Mouse (Mus musculus) right cerebral cortex, postnatal 25 days (tissue): ENCODE measurements around the gene Sf3a1.

Source experiments
- DNase-seq: peaks from one replicate; pipeline ENCODE4 v3.0.0; 2022

The Sf3a1 gene

DNA sequence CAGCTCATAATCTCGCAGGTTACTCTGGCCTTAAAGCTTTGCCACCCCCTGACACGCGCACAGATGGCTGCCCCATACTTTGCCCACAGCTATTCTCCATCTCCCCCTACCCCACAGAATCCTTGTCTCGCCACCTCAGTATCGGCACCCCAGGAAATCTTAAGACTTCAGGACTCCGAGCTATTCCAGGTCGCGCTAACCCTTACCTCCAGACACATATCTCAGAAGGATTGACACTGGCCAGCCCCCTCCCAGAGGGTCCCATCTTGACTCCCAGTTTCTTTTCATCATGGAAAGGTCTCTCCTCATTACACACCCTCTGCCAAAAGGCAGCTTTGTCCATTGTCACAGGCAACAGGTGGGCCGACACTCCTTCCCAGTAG lies 27.2 kb downstream of the Sf3a1 start:
- no peak for DNase-seq

DNA sequence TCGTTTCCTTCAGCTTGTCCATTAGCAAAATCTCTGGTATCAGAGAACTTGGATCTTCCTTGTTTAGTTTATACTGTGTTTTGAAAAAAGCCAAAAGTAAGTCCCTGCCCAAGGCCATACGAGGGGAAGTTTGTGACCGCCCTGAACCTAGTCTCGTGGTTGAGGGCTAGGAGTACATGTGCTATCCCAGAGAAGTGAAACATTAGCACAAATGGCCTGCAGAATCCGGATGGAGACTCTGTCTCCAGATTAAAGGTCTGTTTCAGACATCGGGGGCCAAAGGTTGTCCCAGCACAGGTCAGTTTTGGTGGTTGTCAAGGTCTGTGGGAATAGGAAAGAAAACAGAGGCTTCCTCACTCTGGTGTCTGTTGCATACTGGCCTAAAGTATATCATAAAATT lies 29.0 kb downstream of the Sf3a1 start:
- no peak for DNase-seq

DNA sequence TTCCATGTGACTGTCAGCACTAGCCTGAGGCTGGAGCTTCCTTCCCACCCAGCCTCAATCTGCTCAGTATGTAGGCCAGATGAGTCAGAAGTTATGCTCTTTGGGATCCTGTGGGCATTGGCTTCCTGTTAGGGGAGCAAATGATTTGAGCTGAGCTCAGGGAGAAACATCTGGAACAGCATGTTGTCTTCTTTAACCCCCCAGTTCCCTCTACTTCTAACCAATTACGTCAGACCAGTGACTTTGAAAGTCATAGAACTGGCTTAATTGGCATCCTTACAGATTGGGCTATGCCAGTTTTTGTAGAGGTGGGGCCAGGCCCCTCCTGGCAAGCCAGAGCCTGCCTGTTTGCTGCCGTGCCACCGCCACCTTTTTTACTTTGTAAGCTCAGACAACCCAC lies 30.5 kb downstream of the Sf3a1 start:
- no peak for DNase-seq

DNA sequence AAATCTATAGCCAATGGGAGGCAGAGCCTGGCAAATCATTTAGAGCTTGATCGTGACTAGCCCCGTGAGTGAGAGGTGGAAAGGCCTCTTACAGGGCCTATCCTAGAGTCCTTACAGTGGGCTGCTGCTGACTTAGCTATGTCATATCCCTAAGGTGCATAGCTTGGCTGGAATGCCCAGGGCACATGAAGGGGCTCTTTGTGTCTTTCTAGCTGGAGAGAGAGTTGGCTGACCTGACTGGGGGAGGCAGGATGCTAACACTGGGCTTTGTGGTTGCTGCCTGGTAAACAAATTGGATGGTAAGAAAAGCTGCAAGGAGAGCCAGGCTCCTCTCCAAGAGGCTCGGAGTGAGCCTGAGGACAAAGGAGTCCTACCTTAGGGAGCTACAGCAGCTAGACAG lies 32.6 kb downstream of the Sf3a1 start:
- DNase-seq, result no peak

DNA sequence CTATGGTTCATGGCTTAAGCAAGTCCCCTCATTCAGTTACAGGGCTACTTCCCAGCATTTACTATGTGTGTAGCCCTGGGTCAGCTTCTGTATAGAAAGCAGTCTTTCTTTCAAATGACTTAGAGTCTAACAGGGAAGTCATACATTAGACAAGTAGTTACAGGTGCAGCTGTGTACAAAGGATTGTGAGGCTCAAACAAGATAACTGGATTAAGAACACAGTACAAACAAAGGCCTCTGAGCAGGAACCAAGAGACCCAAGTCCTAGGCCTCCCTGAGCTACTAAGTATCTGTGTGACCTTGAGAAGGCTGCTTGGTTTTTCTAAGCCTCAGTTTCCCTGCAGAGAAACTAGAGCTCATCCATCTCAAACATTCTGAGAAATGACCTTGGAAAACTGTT lies 33.3 kb downstream of the Sf3a1 start:
- no peak for DNase-seq

DNA sequence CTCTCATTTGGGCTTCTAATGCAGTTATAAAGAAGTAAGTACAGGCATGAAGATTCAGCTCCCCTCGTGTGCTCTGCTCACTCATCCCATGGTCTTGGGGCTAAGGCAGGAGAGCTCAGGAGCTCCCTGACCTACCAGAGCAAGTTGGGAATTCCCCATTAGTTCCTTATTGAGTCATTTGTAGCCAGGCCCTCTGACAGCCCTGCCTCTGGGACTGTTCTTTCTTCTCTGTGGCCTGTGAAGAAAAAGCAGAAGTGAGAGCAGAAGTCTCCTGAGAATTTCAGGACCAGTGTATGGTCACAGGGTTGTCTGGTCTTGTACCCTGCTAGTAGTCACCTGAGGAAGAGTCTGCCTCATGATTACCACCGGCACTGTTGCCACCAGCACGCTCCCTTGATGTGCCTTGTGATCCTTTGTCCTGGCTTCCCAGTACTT lies 35.5 kb downstream of the Sf3a1 start:
- DNase-seq, result no peak

DNA sequence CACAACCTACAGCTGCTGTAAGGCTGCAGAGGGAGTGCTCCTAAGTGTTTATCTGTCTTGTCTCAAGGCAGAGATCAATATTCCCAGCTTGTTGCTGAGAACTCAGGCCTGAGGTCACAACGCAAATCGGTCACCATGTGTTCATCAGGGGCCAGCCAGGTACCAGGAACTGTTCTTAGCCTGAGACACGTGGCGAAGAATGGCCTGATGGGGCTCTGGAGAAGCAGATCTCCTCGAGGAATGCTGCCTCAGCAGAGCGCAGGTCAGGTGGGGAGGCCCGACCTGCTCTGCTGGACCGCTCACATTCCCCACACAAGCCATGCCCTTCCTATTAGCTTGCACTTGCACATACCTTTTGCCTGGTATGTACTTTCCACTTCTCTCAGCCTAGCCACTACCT lies 36.5 kb downstream of the Sf3a1 start:
- DNase-seq, result no peak

DNA sequence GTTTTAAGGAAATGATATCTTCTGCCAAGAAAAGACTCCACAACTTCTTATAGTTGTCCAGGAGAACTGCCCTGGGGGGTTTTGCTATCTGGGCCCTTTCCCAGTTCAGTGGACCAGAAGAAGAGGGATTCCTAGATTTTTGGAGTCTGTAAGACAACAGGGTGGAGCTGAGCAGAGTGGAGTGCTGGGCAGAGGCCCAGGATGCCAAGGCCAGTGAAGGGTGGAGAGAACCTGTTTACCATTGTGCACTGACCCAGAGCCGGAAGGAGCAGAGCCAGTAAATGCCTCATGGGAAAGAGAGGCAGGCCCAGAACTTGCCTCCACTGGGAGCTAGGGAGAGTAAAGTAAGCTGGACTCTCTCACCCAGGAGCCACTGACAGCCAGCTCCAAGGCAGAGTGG lies 37.5 kb downstream of the Sf3a1 start:
- no peak for DNase-seq

DNA sequence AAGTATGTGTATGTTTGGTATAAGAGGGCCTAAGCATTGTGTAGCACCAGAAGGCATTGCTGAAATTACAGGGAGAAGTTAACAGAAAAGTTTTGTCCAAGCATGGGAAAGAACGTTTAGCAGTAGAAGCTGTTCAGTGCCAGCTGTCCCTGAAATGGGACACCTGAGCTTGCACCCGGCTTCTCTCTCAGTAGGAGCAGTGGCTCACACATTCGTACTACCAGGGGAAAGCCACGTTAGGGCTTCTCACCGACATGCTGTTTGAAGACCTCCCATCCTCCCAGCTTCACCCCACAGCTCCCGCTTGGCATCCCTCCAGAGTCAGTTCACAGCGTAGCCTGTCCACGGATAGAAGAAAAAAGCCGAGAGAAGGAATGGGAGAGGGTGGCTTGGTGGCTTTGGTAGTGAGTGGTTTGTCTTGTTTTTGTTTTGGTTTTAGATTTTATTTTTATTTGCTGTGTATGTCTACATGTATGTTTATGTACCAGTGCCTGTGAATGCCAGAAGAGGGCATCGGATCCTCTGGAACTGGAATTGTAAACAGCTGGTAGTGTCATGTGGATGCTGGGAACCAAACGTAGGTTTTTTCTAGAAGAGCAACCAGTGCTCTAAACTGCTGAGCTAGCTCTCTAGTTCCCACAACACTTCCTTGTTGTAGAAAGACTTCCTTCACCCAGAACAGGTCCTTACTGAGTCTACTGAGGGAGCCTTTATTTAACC lies 42.0 kb downstream of the Sf3a1 start:
- no peak for DNase-seq

DNA sequence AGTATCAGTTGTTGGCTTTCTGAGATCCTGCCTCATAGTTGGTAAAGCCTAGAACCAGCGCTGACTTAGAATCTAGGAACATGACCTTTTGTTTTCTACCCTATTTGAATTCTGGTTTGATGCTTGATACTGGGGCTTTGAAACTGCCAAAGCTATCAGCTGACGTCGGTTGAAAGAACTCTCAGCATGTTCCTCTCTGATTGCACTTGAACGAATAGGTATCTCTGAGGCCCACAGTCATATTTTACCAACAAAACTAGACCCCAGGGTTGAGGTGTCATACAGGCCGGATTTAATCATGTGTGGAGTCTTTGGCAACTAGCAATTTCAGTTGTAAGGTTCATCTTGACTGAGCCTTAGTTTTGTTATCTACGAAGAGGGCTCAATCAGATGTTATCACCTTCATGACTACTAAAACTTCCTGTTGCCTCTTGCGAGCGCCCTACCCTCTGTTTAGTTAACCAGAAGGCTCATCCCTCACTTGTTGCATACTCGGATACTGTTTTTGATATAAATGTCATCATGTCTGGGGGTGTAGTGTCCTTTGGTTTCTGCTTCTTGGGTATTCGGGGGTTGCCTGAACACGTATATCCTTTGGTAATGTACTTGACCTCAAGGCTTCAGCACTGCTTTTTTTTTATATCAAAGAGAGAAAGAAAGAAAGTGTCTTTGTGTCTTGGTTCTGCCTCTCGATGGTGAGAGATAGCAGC lies 43.0 kb downstream of the Sf3a1 start:
- no peak for DNase-seq

DNA sequence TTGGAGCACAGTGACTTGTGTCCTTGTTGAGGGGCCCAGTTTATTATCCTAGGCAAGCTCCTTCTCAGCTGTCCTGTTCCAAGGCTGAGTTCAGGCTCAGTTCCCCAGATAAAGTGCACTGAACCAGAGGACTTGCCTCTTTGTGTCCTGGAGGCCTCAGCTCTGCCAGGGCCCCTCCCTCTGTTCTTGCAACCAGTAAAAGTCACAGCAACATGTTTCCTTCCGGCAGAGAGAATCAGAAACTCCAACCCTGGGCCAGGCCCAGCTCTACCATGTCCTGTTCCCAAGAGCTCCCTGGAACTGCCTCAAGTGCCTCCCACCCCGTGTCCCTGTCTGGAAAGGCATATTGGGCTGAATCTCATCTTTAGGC lies 43.5 kb downstream of the Sf3a1 start:
- DNase-seq, result no peak

DNA sequence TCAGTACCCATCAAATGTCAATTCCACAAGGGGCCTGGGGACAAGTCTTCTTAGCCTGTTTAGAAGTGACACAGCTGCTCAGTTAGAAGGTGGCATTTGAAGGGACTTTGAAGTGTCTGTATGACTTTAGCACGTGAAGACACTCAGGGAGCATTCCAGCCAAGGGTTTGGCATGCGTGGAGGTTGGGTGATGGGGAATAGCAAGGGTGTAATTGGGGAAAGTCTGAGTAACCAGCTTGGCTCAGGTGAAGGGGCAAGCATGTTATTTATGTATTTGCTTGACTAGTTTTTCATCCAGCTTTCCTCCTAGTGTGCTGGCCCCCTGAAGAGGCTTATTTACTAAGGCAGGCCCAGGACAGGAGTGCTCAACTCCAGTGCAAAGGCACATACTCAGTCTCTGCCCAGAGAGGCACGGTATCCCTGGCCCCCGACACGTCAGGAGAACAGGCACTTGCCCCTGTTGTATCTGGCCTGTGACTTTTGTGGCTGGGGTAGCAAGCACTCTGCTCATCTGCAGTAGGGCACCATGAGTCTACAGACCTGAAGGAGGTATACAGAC lies 45.0 kb downstream of the Sf3a1 start:
- no peak for DNase-seq

DNA sequence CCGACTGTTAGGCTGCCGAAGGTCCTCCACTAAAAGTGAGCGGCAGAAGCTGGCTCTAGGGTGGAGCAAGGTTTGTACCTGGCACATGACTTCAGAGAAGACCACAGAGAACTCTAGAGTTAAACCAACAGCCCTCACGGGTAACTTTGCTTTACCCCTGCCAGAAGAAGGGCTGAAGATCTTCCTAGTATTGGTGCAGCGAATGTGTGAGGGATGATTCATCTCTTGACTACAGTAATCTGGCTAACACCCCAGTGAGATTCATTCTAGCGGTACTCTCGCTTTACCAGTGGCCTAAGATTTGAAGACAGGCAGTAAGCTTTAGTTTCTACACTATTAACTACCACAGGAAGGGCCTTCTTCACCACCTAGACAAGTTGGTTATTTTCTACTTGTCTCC lies 45.8 kb downstream of the Sf3a1 start:
- DNase-seq, result no peak

DNA sequence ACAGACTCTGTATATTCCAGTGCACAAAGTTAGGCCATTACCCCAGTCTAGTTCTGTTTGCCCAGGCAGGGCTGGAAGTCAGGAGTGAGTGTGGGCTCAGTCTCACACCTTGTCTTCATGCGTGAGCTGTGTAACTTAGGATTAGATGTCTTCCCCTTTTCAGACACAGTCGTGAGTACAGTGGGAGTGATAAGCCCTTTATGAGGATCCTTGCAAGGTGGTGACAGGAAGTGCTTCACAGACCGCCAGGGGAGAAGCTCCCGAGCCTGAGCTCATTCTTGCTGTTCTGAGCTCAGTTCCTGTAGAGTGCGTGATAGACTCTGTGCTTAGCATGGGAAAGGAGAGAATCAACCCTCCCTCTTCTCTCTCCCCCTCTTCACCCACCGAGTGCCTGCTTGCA lies 46.4 kb downstream of the Sf3a1 start:
- no peak for DNase-seq

DNA sequence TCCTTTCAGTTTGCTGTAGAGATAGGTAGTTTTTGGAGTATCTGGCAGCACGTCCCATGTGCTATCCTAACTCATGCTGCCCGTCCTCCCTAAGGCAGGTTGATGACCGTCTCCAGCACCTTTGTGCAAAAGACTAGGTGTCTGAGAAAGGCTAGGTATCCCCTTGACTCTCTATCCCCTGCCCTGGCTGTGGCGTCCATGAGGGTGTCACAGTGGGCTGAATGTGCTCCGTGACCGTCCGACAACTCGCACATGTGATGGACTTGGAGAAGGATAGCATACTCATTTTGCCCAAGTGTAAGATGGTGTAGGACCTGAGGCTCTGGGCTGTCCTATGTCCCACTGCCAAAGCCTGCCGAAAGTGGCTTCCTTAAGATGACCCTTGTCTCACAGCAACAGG lies 47.5 kb downstream of the Sf3a1 start:
- no peak for DNase-seq

DNA sequence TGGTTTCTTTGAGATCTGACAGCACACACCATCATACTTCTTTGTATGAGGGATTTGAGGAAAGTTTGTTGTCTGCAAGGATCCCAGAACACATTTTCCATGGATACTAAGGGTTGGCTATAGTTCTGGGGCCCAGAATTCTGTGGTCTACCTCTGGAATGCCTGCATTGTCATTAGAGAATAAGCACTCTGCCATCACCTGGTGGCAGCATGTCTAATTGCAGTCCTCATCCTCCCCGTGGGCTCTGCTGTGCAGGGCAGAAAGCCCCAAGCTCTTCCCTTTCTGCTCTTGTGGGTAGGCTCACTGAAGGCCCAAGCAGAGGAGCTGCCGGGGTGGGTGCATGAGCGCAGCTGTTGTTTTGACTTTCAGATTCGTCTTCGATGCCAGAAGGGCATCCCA lies 49.4 kb downstream of the Sf3a1 start:
- DNase-seq, result no peak

DNA sequence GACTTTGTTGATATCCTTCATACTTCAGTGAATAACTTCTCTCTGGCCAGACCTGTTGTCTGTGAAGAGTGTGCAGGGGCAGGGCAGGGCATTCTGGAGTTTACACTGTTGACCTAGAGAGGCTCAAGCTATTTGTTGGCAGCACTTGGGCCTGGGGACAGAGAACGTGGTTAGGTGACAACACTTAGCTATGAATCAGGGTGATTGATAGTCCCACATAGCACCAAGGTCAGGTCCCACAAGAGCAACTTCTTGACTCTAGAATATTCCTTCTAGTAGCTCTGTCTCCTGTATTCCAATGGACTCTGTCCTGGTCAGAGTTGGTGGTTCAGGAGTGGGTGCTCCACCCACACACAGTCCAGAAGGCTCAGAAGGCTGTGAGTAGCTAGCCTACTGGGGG lies 50.6 kb downstream of the Sf3a1 start:
- no peak for DNase-seq

DNA sequence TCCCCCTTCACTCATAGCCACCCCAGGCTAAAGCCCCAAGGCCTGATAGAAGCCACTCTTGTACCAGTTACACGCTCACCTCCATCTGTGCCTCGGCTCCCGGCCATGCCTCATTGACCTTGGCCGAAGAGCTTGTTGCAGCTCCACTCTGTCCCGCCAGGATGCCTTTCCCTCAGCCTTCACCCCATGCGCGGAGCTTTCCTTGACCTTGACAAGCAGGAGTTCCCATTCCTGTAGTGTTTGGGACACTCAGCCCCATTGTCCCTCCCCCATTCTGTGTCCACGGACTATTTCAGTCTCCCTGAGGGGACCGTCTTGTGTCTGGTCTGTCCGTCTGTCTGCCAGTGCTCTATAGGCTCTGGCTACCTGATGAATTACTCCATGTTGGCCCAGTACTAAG lies 53.0 kb downstream of the Sf3a1 start:
- no peak for DNase-seq

DNA sequence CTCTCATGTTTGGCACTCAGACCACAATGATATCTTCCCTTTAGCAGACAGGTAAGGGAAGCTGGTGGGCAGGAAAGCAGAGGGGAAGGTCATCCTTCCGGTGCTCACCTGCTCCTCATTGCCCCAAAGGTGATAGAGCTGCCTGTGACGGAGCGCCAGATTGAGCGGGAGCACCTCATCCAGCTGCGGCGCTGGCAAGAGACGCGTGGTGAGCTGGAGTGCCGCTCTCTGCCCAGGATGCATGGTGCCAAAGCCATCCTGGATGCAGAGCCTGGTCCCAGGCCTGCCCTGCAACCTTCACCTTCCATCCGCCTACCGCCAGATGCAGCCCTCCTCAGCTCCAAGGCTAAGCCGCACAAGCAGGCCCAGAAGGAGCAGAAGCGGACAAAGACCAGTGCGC lies 54.4 kb downstream of the Sf3a1 start:
- no peak for DNase-seq

DNA sequence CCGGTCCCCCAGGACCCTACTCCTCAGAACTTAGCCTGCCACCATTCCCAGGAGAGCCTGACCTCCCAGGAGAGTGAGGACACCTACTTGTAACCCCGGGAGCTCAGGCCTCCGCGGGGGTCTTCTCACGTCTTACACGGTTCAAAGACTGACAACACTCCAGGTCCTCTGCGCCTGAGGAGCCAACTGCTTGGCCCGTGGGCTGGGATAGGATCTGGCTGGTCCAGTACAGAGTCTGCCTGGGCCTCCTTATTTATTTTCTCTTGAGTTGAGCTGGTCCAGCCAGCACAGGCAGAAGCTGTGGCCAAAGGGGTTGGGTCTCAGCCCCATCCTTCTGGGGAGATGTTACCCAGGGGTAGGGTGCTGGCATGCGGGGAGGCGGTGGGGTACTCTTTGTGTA lies 54.9 kb downstream of the Sf3a1 start:
- no peak for DNase-seq

DNA sequence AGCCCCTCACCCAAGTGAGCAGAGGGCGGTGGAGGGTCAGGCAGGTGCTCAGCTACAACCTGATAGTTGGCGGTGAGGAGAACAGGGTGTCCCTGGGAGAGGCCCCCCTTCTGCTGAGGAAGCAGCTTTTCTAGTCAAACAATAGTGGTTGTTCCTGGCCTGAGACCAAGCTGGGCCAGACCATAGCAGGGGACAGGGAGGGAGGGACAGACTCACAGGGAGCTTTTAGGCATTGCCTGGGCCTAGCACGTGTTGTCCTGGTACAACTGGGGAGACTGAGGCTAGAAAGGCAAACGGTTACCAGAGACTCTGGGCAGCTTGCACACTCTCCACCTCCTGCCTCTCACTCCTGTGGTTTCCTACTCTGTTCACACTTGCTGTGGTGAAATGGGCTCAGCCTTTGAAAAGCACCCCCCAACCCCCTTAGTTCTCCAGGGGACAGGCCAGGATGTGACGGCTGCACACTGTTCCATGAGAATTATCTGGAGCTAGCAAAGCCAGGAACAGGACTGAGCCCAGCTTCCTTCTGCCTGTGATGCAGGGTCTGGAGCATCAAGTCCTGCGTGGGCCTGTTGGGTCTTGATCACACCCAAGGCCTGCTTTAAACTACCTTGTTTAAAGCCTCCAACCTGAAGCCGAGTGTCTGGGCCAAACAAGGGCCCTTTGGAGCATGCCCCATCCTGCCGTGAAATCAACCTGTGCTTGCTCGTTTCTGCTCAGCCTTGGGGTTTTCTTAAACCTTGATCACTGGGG lies 56.3 kb downstream of the Sf3a1 start:
- no peak for DNase-seq

DNA sequence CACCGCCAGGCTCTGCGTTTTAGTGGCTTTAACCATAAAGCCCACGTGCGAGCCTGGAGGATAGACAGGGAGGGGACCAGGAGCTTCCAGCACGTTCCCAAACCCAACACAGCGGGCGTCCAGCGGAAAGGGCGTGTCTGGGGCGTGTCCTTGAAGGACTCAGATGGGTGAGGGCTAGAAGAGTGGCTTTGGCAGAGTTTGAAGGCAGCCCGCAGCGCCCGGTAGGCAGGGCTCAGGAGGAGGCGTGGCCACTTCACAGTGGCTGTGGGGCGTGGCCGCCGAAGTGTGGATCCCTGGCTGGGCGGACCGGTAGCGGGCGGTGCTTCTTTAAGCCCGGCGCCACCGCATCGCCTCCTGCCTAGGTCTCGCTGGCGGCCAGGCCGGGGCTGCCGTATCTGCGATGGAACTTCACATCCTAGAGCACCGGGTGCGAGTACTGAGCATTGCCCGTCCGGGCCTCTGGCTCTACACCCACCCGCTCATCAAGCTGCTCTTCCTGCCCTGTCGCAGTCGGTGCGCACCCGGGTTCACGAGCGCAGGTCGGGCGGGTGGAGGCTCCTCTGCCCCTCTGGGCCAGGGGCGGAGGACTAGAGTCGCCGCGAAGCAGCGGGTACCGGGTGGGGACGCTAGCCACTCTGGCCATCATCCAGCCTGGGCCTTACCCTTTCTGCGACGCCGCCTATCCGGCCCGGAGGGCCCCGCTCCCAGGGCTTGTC lies 57.9 kb downstream of the Sf3a1 start, which contains the start of gene Castor1:
Gene Castor1 (plus strand): TSS at position 312 of the 716 bp plus-strand sequence.
- peak; percentile 60 for DNase-seq

DNA sequence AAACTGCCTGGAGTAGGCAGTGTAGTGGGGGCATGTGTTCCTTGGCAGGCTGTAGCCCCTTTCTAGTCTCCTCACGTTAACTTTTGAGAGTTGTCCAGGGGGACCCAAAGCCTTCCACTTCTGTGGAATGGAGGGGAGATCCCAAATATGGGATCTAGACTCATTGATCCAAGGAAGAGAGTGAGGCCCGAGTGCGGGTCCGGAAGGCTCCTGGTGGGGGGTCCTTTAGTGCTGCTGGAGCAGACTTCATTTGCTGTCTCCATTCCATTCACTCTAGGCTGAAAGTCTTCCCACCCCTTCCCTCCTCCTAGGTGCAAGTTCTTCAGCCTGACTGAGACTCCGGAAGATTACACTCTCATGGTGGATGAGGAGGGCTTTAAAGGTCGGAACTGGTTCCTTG lies 58.5 kb downstream of the Sf3a1 start:
- no peak for DNase-seq
